Comparison of ENCODE assay signal across 13 mouse cellular contexts in the genomic region with DNA sequence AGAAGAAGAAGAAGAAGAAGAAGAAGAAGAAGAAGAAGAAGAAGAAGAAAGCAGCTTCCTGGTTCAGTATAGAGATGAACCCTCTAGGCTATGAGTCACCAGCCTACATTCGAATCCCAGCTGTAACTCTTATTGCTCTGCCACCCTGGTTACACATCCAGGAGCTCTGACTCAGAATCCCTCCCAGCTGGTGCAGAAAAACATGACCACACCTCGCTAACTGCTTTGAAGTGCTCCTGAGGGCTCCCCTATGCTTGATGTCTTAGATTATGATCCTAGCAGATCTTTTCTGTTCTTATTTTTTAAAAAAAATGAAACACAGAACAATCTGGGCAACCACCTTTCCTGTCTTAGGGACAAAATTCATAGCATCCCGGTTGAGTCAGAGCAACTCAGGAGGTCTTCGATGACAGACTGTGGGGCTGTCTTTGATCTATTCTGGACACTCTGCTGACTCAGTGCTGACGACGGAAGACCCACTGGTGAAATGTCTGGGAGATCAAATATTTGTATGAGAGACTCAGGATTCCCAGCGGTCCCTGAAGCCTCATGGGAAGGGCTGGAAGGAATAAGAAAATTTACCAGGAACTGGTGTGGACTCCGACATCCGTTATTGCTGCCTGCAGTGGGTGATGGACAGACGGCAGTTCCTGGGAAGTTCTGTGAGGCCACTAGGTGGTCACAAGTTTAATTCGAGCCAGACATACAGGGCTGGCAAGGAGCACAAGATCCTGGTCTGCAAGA.
DNase-seq lines count a peak whose midpoint lies in the region; ATAC-seq and TF ChIP-seq lines count a peak whose summit lies in the region.
"Had no signal": no experiment of that assay in that cellular context is flagged by ENCODE, and none has a peak within 500 bp of the region (broad histone marks: within the 10 kb centered on the region; RNA-seq: fewer than 3 reads in every experiment).

No protein-coding gene starts in this region.

- no peak for TF ChIP-seq CTCF in embryonic fibroblast, embryonic 13.5 days (IDR thresholded peaks at IDR 0.05; ENCODE audit: borderline replicate concordance, insufficient read depth, low read length)

- H3K4me2 ChIP-seq in myocyte (ENCODE audit: low read depth) = peak overlapping the region; percentile 73
- H3K4me2 ChIP-seq: embryonic facial prominence, embryonic 12.5 days; hindbrain, embryonic 14.5 days; midbrain, embryonic 12.5 days had no signal

- H3K36me3 ChIP-seq in myocyte (ENCODE audit: control insufficient read depth, insufficient read depth) = no peaks in the 10 kb centered on the region
- H3K36me3 ChIP-seq: embryonic facial prominence, embryonic 12.5 days; midbrain, embryonic 12.5 days had no signal

- H3K79me2 ChIP-seq in myocyte (ENCODE audit: control insufficient read depth, insufficient read depth) = no peaks in the 10 kb centered on the region

- no peak overlapping the region for H3ac ChIP-seq in myocyte (ENCODE audit: control insufficient read depth, insufficient read length)

- peak; percentile 62 for ATAC-seq in CD4-positive, CD25-positive, alpha-beta regulatory T cell, adult 4 months

- peak; percentile 23 for DNase-seq in layer of hippocampus, adult 9-11 months
- no peak for DNase-seq in layer of hippocampus, postnatal 10 days (ENCODE audit: low spot score in 2 of 2)
- DNase-seq in embryo, embryonic 11 days = no peak
- DNase-seq in heart, adult 8-10 months (ENCODE audit: low spot score) = no peak
- DNase-seq in cerebellum, postnatal 36 days = no peak
- DNase-seq: gastrocnemius, postnatal 25 days had no signal

- TF ChIP-seq POLR2A in embryonic fibroblast, embryonic 13.5 days (IDR thresholded peaks at IDR 0.05; ENCODE audit: low read depth, low read length) = no peak
- no peak for TF ChIP-seq POLR2A in myocyte (IDR thresholded peaks at IDR 0.05; ENCODE audit: insufficient read length, low read depth)

- no peak overlapping the region for H3K4me3 ChIP-seq in embryonic fibroblast, embryonic 13.5 days (ENCODE audit: insufficient read depth, low read length)
- H3K4me3 ChIP-seq in myocyte = no peak overlapping the region
- H3K4me3 ChIP-seq: embryonic facial prominence, embryonic 12.5 days; midbrain, embryonic 12.5 days had no signal

- peak overlapping the region; percentile 45 for H3K27ac ChIP-seq in embryonic fibroblast, embryonic 13.5 days (ENCODE audit: insufficient read depth, low read length)
- H3K27ac ChIP-seq: embryonic facial prominence, embryonic 12.5 days; hindbrain, embryonic 14.5 days; liver, embryonic 14.5 days; midbrain, embryonic 12.5 days had no signal

- H3K27me3 ChIP-seq in myocyte (ENCODE audit: control insufficient read depth, insufficient read depth, insufficient read length) = no peaks in the 10 kb centered on the region

- H3K4me1 ChIP-seq in embryonic fibroblast, embryonic 13.5 days (ENCODE audit: control insufficient read depth, insufficient read depth, low read length) = peaks cover 5% of the 10 kb centered on the region

TF ChIP-seq in myocyte, 11 proteins besides CTCF, POLR2A, EP300 and RAD21:
- no peak for TF ChIP-seq REST (IDR thresholded peaks at IDR 0.05; ENCODE audit: insufficient read depth, insufficient read length)
- TF ChIP-seq E2F4 (IDR thresholded peaks at IDR 0.05; ENCODE audit: insufficient read depth) = no peak
- peak in 2 of 3 experiments; percentile 10 to 35 for TF ChIP-seq MYOD1 (IDR thresholded peaks at IDR 0.05; ENCODE audit: control insufficient read depth in 1 of 3, insufficient read length in 2 of 3, low read depth in 2 of 3)
- TF ChIP-seq MAX (IDR thresholded peaks at IDR 0.05; ENCODE audit: low read depth) = no peak
- TF ChIP-seq POLR2AphosphoS2 (IDR thresholded peaks at IDR 0.05; ENCODE audit: insufficient read length, low read depth) = no peak
- peak; percentile 11 for TF ChIP-seq TCF12 (IDR thresholded peaks at IDR 0.05; ENCODE audit: insufficient read depth, poor library complexity, severe bottlenecking)
- TF ChIP-seq MYOG (IDR thresholded peaks at IDR 0.05; ENCODE audit: control insufficient read depth in 1 of 3, insufficient read depth in 1 of 3, insufficient read length in 2 of 3, low read depth in 2 of 3) = peak in 2 of 3 experiments; percentile 14 to 17
